Mouse (Mus musculus) heart, adult 8-10 months (tissue): ENCODE results near the gene Tom1l2. TPM values are rescaled to one million over a fixed set of nuclear protein-coding genes. Genes with fewer than 3 reads are reported as not detected.

Experiments
- DNase-seq: peaks from one replicate; pipeline ENCODE4 v3.0.0; 2022; ENCODE audit warnings: low spot score
- total RNA-seq, 4 experiments: library from RNA; stranded (reverse); gene quantifications; 2 replicates each; pipeline ENCODE4 v1.2.4; 2022

Tom1l2 gene
- total RNA-seq, 4 experiments from 2014 or later = 121 to 134 (median 127) TPM

- DNase-seq = no peak
These were observed 47.1 kb downstream of the Tom1l2 start for GRCm38 (mm10) chr11:60305611-60306010.

DNA sequence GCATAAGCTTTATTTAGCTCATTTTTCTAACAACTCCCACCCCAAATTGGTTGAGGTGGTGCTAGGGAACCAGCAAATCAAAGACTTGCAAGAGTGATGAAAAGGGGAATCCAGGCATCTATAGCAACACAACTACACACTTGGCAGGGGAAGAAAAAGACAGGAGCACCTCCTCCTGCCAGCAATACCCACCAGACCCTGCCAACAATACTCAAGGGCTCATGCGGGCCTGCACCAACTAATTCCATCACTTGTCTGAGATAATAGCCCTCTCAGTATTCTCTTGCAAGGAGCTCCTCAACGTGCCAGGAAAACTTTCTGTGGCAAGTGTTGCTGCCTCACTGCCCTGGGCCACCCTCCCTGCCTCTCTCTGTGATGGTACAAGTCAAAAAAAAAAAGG lies 49.2 kb downstream of the Tom1l2 start:
- DNase-seq = no peak

- no peak for DNase-seq
These were observed 50.2 kb downstream of the Tom1l2 start for GRCm38 (mm10) chr11:60302354-60303083.

- peak; percentile 32 for DNase-seq
These were observed 51.0 kb downstream of the Tom1l2 start for GRCm38 (mm10) chr11:60301588-60302208.

GRCm38 (mm10) chr11:60300318-60300717 lies 52.4 kb downstream of the Tom1l2 start:
- DNase-seq = no peak

DNA sequence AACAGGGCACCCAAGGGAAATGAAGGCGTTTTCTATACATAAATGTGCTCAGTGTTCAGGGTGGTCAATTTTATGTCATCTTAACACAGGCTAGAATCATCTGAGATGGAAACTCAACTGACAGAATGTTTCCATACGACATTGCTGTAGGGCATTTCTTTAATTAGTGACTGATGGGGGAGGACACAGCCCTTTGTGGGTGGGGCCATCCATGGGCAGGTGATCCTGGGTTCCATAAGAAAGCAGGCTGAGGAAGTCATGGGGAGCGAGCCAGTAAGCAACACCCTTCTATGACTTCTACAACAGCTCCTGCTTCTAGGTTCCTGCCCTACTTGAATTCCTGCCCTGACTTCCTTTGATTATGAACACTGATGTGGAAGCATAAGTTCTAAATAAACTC lies 54.9 kb downstream of the Tom1l2 start:
- DNase-seq = no peak

GRCm38 (mm10) chr11:60294630-60295313 lies 57.9 kb downstream of the Tom1l2 start:
- DNase-seq = no peak

DNA sequence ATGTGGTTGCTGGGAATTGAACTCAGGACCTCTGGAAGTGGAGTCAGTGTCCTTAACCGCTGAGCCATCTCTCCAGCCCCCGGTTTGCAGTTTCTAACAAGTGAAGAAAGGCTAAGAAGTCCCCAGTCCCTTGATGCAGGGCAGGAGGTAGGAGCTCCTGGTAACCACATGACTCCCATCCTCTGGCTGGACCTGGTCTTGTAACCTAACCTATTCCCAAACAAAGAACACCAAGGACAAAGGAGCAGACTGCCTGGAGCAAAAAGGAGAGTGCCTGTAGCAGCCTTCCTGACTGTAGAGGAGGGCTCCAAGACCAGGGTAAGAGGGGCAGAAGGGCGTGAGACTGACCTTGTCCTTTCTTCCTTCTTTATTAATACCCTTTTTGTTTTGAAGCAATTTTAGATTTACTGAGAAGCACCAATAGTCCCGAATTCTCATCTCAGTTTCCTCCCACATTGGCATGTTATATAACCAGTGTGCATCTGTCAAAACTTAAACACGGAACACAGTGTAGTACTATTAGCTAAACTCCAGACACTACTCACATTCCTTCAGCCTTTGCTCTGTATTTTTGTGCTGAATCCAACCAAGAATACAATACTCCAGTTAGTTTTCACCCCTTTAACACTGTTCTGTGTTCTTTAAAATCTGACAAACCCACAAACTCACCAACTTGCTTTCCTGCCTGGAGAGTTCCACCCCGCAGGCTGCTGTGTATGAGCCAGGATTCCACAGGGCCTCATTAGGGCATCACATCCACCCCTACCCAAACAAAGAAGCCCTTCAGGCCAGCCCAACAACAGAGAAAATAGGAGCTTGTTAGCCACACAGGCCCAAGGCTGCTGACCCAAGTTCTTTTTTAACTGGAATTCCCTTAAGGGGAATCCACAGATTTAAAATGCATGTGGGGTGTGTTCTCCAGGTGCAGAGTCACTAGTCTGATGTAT lies 58.7 kb downstream of the Tom1l2 start:
- no peak for DNase-seq

- peak; percentile 76 for DNase-seq
These were observed 60.0 kb downstream of the Tom1l2 start for GRCm38 (mm10) chr11:60292718-60293117.

- DNase-seq = no peak
These were observed 63.7 kb downstream of the Tom1l2 start for GRCm38 (mm10) chr11:60288980-60289379.

GRCm38 (mm10) chr11:60286311-60286710 lies 66.4 kb downstream of the Tom1l2 start:
- DNase-seq = no peak

- no peak for DNase-seq
These were observed 72.0 kb downstream of the Tom1l2 start for GRCm38 (mm10) chr11:60280429-60281414.

DNA sequence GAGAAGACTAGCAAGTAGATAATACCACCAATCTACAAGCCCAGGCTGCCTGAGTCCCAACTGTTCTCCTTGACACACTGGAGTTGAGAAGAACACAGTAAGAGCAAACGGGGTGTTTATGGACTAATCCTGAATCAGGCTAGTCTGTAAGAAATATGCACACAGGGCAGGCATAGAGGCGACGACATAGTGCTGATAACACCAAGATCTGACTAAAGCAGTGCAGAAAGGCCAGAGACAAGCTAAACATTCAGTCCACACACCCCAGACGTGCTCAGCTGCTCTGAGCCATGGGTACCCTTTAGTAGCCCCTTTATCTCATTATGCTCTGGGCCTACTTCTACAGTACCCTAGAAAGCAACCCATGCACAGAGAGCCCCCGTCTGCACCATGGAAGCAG lies 73.2 kb downstream of the Tom1l2 start:
- DNase-seq = no peak

GRCm38 (mm10) chr11:60277771-60278170 lies 74.9 kb downstream of the Tom1l2 start:
- DNase-seq = no peak

GRCm38 (mm10) chr11:60277164-60277740 lies 75.5 kb downstream of the Tom1l2 start:
- no peak for DNase-seq

DNA sequence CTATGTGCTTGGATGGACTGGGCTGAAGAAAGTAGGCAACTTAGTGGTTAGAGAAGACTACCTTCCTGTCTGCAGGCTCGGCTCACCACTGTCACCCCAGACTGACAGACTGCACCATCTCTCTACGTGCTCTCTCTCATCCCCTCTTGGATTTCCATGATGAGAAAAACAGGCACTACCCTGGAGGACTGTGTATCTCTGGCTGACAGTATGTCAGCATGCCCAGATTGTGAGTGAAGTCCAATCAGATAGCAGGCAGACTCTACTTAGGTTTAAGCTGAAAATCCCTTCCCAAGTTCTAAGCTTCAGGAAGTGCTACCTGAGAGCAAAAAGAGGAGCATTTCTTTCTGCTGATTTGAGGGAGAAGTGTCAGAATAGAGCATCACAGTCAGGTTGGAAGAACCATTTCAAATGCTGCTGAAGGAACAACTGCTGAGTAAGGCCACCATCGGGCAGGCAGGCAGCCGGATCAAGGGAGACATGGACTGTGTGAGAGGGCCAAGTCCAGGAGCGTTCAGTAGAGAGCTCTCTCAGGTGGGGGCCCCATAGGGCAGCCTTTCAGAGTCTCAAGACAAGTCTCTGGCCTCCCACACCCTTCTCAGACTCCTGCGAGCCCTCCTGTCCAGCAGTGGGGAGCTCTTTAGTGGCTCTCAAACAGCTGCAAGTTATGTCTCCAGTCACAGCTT lies 76.2 kb downstream of the Tom1l2 start:
- DNase-seq = no peak

- no peak for DNase-seq
These were observed 79.4 kb downstream of the Tom1l2 start for GRCm38 (mm10) chr11:60273273-60273805.

- no peak for DNase-seq
These were observed 84.1 kb downstream of the Tom1l2 start for GRCm38 (mm10) chr11:60268563-60268962.
